24 mouse cellular contexts compared by ENCODE assay signal in the genomic region with DNA sequence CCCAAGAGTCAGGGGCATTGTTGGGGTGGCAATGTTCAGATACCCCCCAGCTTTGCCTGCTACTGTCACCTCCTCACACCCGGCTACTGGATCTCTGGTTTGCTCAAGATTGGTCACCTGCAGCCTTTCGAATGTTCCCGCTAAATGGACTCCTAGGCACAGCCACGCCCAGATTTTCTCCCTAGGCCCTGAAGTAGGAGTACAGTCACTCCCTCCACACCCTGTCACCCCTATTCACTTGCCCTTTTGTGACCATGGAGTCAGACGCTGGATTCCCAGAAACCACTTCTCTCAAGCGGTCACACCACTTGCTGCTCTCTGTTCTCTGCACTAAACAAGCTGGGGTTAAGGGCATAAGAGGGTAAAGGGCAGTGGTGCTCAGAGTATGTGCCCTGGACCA. TPM values are rescaled to one million over a fixed set of nuclear protein-coding genes. Genes with fewer than 3 reads are reported as not detected.
"Had no signal": no experiment of that assay in that cellular context is flagged by ENCODE, and none has a peak within 500 bp of the region (broad histone marks: within the 10 kb centered on the region; RNA-seq: fewer than 3 reads in every experiment).

No protein-coding gene starts in this region.

- H3K36me3 ChIP-seq: intestine, embryonic 15.5 days; limb, embryonic 10.5 days; limb, embryonic 13.5 days; liver, embryonic 12.5 days; liver, embryonic 15.5 days; midbrain, embryonic 12.5 days; midbrain, embryonic 15.5 days; stomach, embryonic 15.5 days had no signal

- H3K27ac ChIP-seq: intestine, embryonic 15.5 days; layer of hippocampus, adult 2 months; limb, embryonic 10.5 days; limb, embryonic 13.5 days; liver, embryonic 12.5 days; liver, embryonic 15.5 days; midbrain, embryonic 12.5 days; midbrain, embryonic 15.5 days; stomach, embryonic 15.5 days had no signal

- H3K9ac ChIP-seq: intestine, embryonic 15.5 days; limb, embryonic 13.5 days; liver, embryonic 12.5 days; liver, embryonic 15.5 days; lung, embryonic 14.5 days; midbrain, embryonic 12.5 days; midbrain, embryonic 15.5 days; stomach, embryonic 15.5 days had no signal

- ATAC-seq: intestine, embryonic 15.5 days; liver, embryonic 12.5 days; midbrain, embryonic 15.5 days had no signal

- DNase-seq: kidney, adult 11 months; kidney, adult 8-10 months; kidney, postnatal 14 days; layer of hippocampus, adult 9-11 months; liver; lung, embryonic 14.5 days; lung, postnatal 10 days; retina, postnatal 1 day; right cerebral cortex, postnatal 25 days; spleen, adult 18-20 months; thymus, adult 18-20 months; thymus, postnatal 36 days had no signal

- H3K4me3 ChIP-seq: intestine, embryonic 15.5 days; layer of hippocampus, adult 2 months; limb, embryonic 10.5 days; limb, embryonic 13.5 days; liver, embryonic 12.5 days; liver, embryonic 15.5 days; megakaryocyte, embryonic 14.5 days; midbrain, embryonic 12.5 days; midbrain, embryonic 15.5 days; stomach, embryonic 15.5 days had no signal

- H3K27me3 ChIP-seq: intestine, embryonic 15.5 days; liver, embryonic 15.5 days; midbrain, embryonic 12.5 days; midbrain, embryonic 15.5 days; stomach, embryonic 15.5 days had no signal

- H3K9me3 ChIP-seq: intestine, embryonic 15.5 days; limb, embryonic 10.5 days; limb, embryonic 13.5 days; liver, embryonic 12.5 days; liver, embryonic 15.5 days; megakaryocyte, embryonic 14.5 days; midbrain, embryonic 12.5 days; midbrain, embryonic 15.5 days; stomach, embryonic 15.5 days had no signal

- H3K4me2 ChIP-seq: intestine, embryonic 15.5 days; limb, embryonic 13.5 days; liver, embryonic 12.5 days; liver, embryonic 15.5 days; lung, embryonic 14.5 days; midbrain, embryonic 12.5 days; midbrain, embryonic 15.5 days; stomach, embryonic 15.5 days had no signal

- H3K4me1 ChIP-seq: intestine, embryonic 15.5 days; liver, embryonic 12.5 days; liver, embryonic 15.5 days; stomach, embryonic 15.5 days had no signal

RNA-seq across cellular contexts. Expression of gene Prmt8, which starts 28.1 kb away (rescaled TPM):
- total RNA-seq: neutrophil, adult 5-6 weeks had no signal
- polyA plus RNA-seq: kidney, embryonic 16.5 days; limb, embryonic 10.5 days; liver, embryonic 12.5 days; liver, embryonic 15.5 days; lung, embryonic 14.5 days had no signal
